Mouse (Mus musculus) G1E-ER4 (cell line): ENCODE measurements around the gene Btbd19. TPM values are rescaled to one million over a fixed set of nuclear protein-coding genes. Genes with fewer than 3 reads are reported as not detected.

Experiments used
- GATA1 ChIP-seq: IDR thresholded peaks from one replicate; pipeline ENCODE4 v1.8.0; 2012; ENCODE audit warnings: low read length, inconsistent platforms
- polyA plus RNA-seq: library from polyadenylated mRNA; stranded (reverse); fragments of >175 nt; gene quantifications from 2 replicates; pipeline ENCODE4 v1.2.3, GENCODE M21; 2012

The Btbd19 gene
- 22.8 and 27.6 TPM in 2 replicates for polyA plus RNA-seq

- no peak for TF ChIP-seq GATA1
Measured at GRCm38 (mm10) chr4:117125348-117125909, at the start of gene Btbd19. Gene Btbd19, minus strand, starts transcription at chr4:117125725.

GRCm38 (mm10) chr4:117169936-117170335 is 44.4 kb upstream of the Btbd19 start:
- TF ChIP-seq GATA1 = no peak

- no peak for TF ChIP-seq GATA1
Measured at GRCm38 (mm10) chr4:117161183-117161582, 35.7 kb upstream of the Btbd19 start.

- TF ChIP-seq GATA1 = no peak
Measured at GRCm38 (mm10) chr4:117159666-117160065, 34.1 kb upstream of the Btbd19 start.

GRCm38 (mm10) chr4:117156372-117156771 is 30.8 kb upstream of the Btbd19 start:
- no peak for TF ChIP-seq GATA1

GRCm38 (mm10) chr4:117155792-117156355 is 30.3 kb upstream of the Btbd19 start, which contains the start of gene Rps8:
Gene Rps8, minus strand, starts transcription at chr4:117156243.
- TF ChIP-seq GATA1 = no peak

GRCm38 (mm10) chr4:117155020-117155791 is 29.7 kb upstream of the Btbd19 start:
- TF ChIP-seq GATA1 = no peak

- no peak for TF ChIP-seq GATA1
Measured at GRCm38 (mm10) chr4:117152714-117153113, 27.2 kb upstream of the Btbd19 start.

- TF ChIP-seq GATA1 = no peak
Measured at GRCm38 (mm10) chr4:117151416-117151815, 25.9 kb upstream of the Btbd19 start.

GRCm38 (mm10) chr4:117150212-117150733 is 24.7 kb upstream of the Btbd19 start:
- TF ChIP-seq GATA1 = no peak

GRCm38 (mm10) chr4:117149291-117150211 is 24.0 kb upstream of the Btbd19 start:
- no peak for TF ChIP-seq GATA1

- no peak for TF ChIP-seq GATA1
Measured at GRCm38 (mm10) chr4:117148815-117149214, 23.3 kb upstream of the Btbd19 start.

GRCm38 (mm10) chr4:117148047-117148713 is 22.7 kb upstream of the Btbd19 start:
- TF ChIP-seq GATA1 = no peak

GRCm38 (mm10) chr4:117146176-117146575 is 20.7 kb upstream of the Btbd19 start:
- no peak for TF ChIP-seq GATA1

GRCm38 (mm10) chr4:117145248-117145647 is 19.7 kb upstream of the Btbd19 start:
- no peak for TF ChIP-seq GATA1
